Mouse (Mus musculus) E14TG2a.4 (cell line): ENCODE data around the gene Olfr557.

Experiments
- CTCF ChIP-seq: conservative IDR thresholded peaks from 2 replicates; pipeline ENCODE4 v1.5.1; 2014; ENCODE audit warnings: low read length
- POU5F1 ChIP-seq: IDR thresholded peaks from 2 replicates; pipeline ENCODE4 v1.6.1; 2014; ENCODE audit warnings: low read length, borderline replicate concordance

DNA sequence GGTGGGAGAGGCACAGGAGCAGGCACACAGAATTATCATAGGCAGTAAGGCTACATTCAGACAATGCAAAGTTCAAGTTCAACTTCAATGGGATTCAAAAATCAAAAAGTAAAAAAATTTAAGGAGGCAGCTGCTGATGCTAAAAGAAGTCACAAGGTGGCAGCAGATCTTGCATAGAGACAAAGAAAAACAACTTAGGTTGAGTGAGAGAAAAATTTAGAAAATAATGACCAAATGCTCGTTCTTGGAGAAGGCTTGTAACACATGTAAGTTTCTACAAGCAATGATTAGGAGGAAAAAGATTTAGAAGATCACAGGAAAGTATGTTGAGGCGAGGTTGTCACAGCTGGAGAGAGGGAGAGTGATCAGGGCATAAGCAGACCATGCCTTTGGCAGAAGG lies 30.3 kb upstream of the Olfr557 start:
- TF ChIP-seq CTCF (peak; percentile 49), POU5F1 (no peak)
